Mouse (Mus musculus) megakaryocyte, embryonic 14.5 days (primary cell): ENCODE measurements around the gene Chil1.

Source experiments
- FLI1 ChIP-seq: IDR thresholded peaks from 2 replicates; pipeline ENCODE4 v1.6.1; 2012; ENCODE audit warnings: low read length, inconsistent platforms, mixed read lengths
- GATA1 ChIP-seq: IDR thresholded peaks from 3 replicates; pipeline ENCODE4 v1.6.1; 2012; ENCODE audit warnings: mixed read lengths, low read length, inconsistent platforms, borderline replicate concordance

GRCm38 (mm10) chr1:134221172-134221571 lies 39.2 kb downstream of the Chil1 start:
- no peak for TF ChIP-seq GATA1
- TF ChIP-seq FLI1: no peak
